Mouse (Mus musculus): ENCODE measurements at regions not wholly inside any gene's neighbourhood (a gene's known extent, or its start where the extent isn't known, plus 50 kb on each side); places are given as distances from the start of the nearest gene placed in this dataset.

DNA sequence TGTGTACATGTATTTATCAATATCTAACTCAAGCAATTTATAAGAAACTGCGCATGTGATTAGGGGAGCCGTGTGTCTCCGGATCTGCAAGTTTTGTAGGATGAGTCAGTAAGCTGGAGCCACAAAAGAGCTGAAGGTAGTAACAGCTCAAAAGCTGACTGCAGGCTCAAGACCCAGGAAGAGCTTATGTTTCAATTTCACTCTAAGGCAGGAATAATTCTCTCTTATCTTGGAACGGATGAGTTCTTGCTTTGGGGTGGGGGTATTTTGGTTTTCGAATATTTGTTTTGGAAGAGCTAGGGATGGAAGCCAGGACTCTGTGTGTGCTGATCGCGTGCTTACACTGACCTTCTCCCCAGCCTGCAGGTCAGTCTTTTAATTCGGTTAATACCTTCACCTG, 169.6 kb upstream of the Cpeb2 start:
- no peak for TF ChIP-seq POLR2A (IDR thresholded peaks at IDR 0.05; ENCODE audit: insufficient read length, low read depth)
- no peak for TF ChIP-seq POLR2AphosphoS2 (IDR thresholded peaks at IDR 0.05; ENCODE audit: insufficient read length, low read depth)
- no peak for TF ChIP-seq TCF12 (IDR thresholded peaks at IDR 0.05; ENCODE audit: insufficient read depth, poor library complexity, severe bottlenecking)
- no peak for TF ChIP-seq MAX (IDR thresholded peaks at IDR 0.05; ENCODE audit: low read depth)
- no peak for TF ChIP-seq MYOD1 (IDR thresholded peaks at IDR 0.05; ENCODE audit: control insufficient read depth in 1 of 3, insufficient read length in 2 of 3, low read depth in 2 of 3)
- TF ChIP-seq CEBPB (IDR thresholded peaks at IDR 0.05; ENCODE audit: insufficient read depth, poor library complexity, severe bottlenecking) = no peak
- no peak for TF ChIP-seq E2F4 (IDR thresholded peaks at IDR 0.05; ENCODE audit: insufficient read depth)
- TF ChIP-seq USF1 (IDR thresholded peaks at IDR 0.05; ENCODE audit: low read depth) = no peak
- TF ChIP-seq SRF (IDR thresholded peaks at IDR 0.05; ENCODE audit: control insufficient read depth, insufficient read length, low read depth) = no peak
